Mouse (Mus musculus) MEL (cell line): ENCODE measurements around the gene Creg1. TPM values are rescaled to one million over a fixed set of nuclear protein-coding genes. Genes with fewer than 3 reads are reported as not detected.

Source experiments
- DNase-seq: peaks from one replicate; pipeline ENCODE4 v3.0.0; 2011; ENCODE audit warnings: low read depth, low spot score
- H3K27ac ChIP-seq: 2 replicates; pipeline ENCODE4 v1.5.1; 2012; ENCODE audit warnings: low read depth, mild to moderate bottlenecking, control low read depth, low read length, moderate library complexity; ENCODE audit not compliant: control insufficient read depth
- H3K27me3 ChIP-seq, 2 experiments: fragments of 150-350 bp in 1 of 2; sonication (generic) in 1 of 2; 2 replicates each; pipeline ENCODE4 v1.6.1; 2012; ENCODE audit warnings: low read length in 2 of 2, mild to moderate bottlenecking in 2 of 2, improper control_type of control experiment in 1 of 2, moderate library complexity in 1 of 2; ENCODE audit not compliant: insufficient read depth in 2 of 2, control insufficient read depth in 1 of 2
- H3K36me3 ChIP-seq, 2 experiments: 2 replicates each; pipeline ENCODE4 v1.6.1; 2012 to 2014; ENCODE audit warnings: low read length in 2 of 2, improper control_type of control experiment in 1 of 2, inconsistent platforms in 1 of 2, mild to moderate bottlenecking in 1 of 2; ENCODE audit not compliant: insufficient read depth in 2 of 2, control insufficient read depth in 1 of 2
- H3K4me1 ChIP-seq, 2 experiments: fragments of 150-350 bp in 1 of 2; sonication (generic) in 1 of 2; 2 replicates each; pipeline ENCODE4 v1.6.1; 2012; ENCODE audit warnings: low read length in 2 of 2, improper control_type of control experiment in 1 of 2, mild to moderate bottlenecking in 1 of 2; ENCODE audit not compliant: insufficient read depth in 2 of 2, control insufficient read depth in 1 of 2
- H3K4me3 ChIP-seq, 2 experiments: fragments of 150-350 bp in 1 of 2; sonication (generic) in 1 of 2; 2 replicates each; pipeline ENCODE4 v1.5.1; 2012; ENCODE audit warnings: low read depth in 2 of 2, low read length in 2 of 2, mild to moderate bottlenecking in 2 of 2, moderate library complexity in 2 of 2, control low read depth in 1 of 2, improper control_type of control experiment in 1 of 2; ENCODE audit not compliant: control insufficient read depth in 1 of 2, insufficient read depth in 1 of 2
- H3K79me2 ChIP-seq: 2 replicates; pipeline ENCODE4 v1.6.1; 2012; ENCODE audit warnings: mild to moderate bottlenecking, low read length, moderate library complexity; ENCODE audit not compliant: control insufficient read depth, poor library complexity, insufficient read depth
- H3K9ac ChIP-seq: 2 replicates; pipeline ENCODE4 v1.6.1; 2012; ENCODE audit warnings: low read depth, mild to moderate bottlenecking, control low read depth, low read length, moderate library complexity; ENCODE audit not compliant: control insufficient read depth, poor library complexity, severe bottlenecking
- H3K9me3 ChIP-seq: fragments of 150-350 bp; sonication (generic); replicated peaks from 2 replicates; pipeline ENCODE4 v1.6.1; 2012; ENCODE audit warnings: mild to moderate bottlenecking, low read length, improper control_type of control experiment, moderate library complexity; ENCODE audit not compliant: insufficient read depth
- BHLHE40 ChIP-seq: IDR thresholded peaks from 2 replicates; pipeline ENCODE4 v1.6.1; 2012; ENCODE audit warnings: low read depth, mild to moderate bottlenecking, inconsistent platforms, low read length, improper control_type of control experiment, borderline replicate concordance
- CHD2 ChIP-seq: IDR thresholded peaks from 2 replicates; pipeline ENCODE4 v1.6.1; 2011; ENCODE audit warnings: low read length, improper control_type of control experiment
- CTCF ChIP-seq, 3 experiments: IDR thresholded peaks in 2 of 3; conservative IDR thresholded peaks in 1 of 3; 2 replicates each; pipeline ENCODE4 v1.5.1; 2011 to 2012; ENCODE audit warnings: low read length in 3 of 3, low read depth in 2 of 3, mild to moderate bottlenecking in 2 of 3, improper control_type of control experiment in 1 of 3, inconsistent platforms in 1 of 3, mixed read lengths in 1 of 3, moderate library complexity in 1 of 3; ENCODE audit not compliant: control insufficient read depth in 1 of 3, insufficient read depth in 1 of 3, poor library complexity in 1 of 3, severe bottlenecking in 1 of 3
- E2F4 ChIP-seq: IDR thresholded peaks from 2 replicates; pipeline ENCODE4 v1.6.1; 2011; ENCODE audit warnings: low read depth, low read length, improper control_type of control experiment, borderline replicate concordance
- ELF1 ChIP-seq: IDR thresholded peaks from 2 replicates; pipeline ENCODE4 v1.6.1; 2014; ENCODE audit warnings: low read depth, mild to moderate bottlenecking, inconsistent platforms, low read length, improper control_type of control experiment, moderate library complexity
- EP300 ChIP-seq, 2 experiments: IDR thresholded peaks; 2 replicates each; pipeline ENCODE4 v1.6.1; 2011; ENCODE audit warnings: improper control_type of control experiment in 2 of 2, low read length in 2 of 2, low read depth in 1 of 2, mild to moderate bottlenecking in 1 of 2
- ETS1 ChIP-seq: IDR thresholded peaks from 2 replicates; pipeline ENCODE4 v1.6.1; 2012; ENCODE audit warnings: low read depth, mild to moderate bottlenecking, inconsistent platforms, low read length, improper control_type of control experiment, moderate library complexity
- GABPA ChIP-seq: IDR thresholded peaks from 2 replicates; pipeline ENCODE4 v1.6.1; 2012; ENCODE audit warnings: low read depth, mild to moderate bottlenecking, inconsistent platforms, low read length, improper control_type of control experiment, moderate library complexity
- JUND ChIP-seq: IDR thresholded peaks from 2 replicates; pipeline ENCODE4 v1.6.1; 2011; ENCODE audit warnings: low read depth, mild to moderate bottlenecking, improper control_type of control experiment, low read length
- MAFK ChIP-seq: IDR thresholded peaks from 2 replicates; pipeline ENCODE4 v1.6.1; 2011; ENCODE audit warnings: low read depth, mild to moderate bottlenecking, low read length, improper control_type of control experiment, borderline replicate concordance
- MAZ ChIP-seq: IDR thresholded peaks from 2 replicates; pipeline ENCODE4 v1.6.1; 2012; ENCODE audit warnings: low read depth, mild to moderate bottlenecking, inconsistent platforms, low read length, improper control_type of control experiment
- MEF2A ChIP-seq: IDR thresholded peaks from 2 replicates; pipeline ENCODE4 v1.6.1; 2014; ENCODE audit warnings: low read depth, mild to moderate bottlenecking, inconsistent platforms, low read length, improper control_type of control experiment; ENCODE audit not compliant: poor library complexity, insufficient replicate concordance, severe bottlenecking; ENCODE audit errors: extremely low read depth
- MYB ChIP-seq: IDR thresholded peaks from 2 replicates; pipeline ENCODE4 v1.6.1; 2011; ENCODE audit warnings: mild to moderate bottlenecking, low read depth, low read length, improper control_type of control experiment
- POLR2A ChIP-seq, 2 experiments: IDR thresholded peaks; 2 replicates each; pipeline ENCODE4 v1.6.1; 2011 to 2012; ENCODE audit warnings: low read length in 2 of 2, mild to moderate bottlenecking in 2 of 2, control low read depth in 1 of 2, improper control_type of control experiment in 1 of 2, low read depth in 1 of 2, moderate library complexity in 1 of 2; ENCODE audit not compliant: control insufficient read depth in 1 of 2, insufficient read depth in 1 of 2, poor library complexity in 1 of 2
- POLR2AphosphoS5 ChIP-seq: IDR thresholded peaks from 2 replicates; pipeline ENCODE4 v1.6.1; 2012; ENCODE audit warnings: low read depth, borderline replicate concordance, mild to moderate bottlenecking, inconsistent platforms, low read length, moderate library complexity, mixed read lengths
- RAD21 ChIP-seq: IDR thresholded peaks from 2 replicates; pipeline ENCODE4 v1.6.1; 2011; ENCODE audit warnings: mild to moderate bottlenecking, low read depth, low read length, improper control_type of control experiment
- RCOR1 ChIP-seq: IDR thresholded peaks from 2 replicates; pipeline ENCODE4 v1.6.1; 2012; ENCODE audit warnings: low read depth, mild to moderate bottlenecking, inconsistent platforms, low read length, improper control_type of control experiment
- SIN3A ChIP-seq: IDR thresholded peaks from 2 replicates; pipeline ENCODE4 v1.6.1; 2012; ENCODE audit warnings: low read length, improper control_type of control experiment, inconsistent platforms
- SMC3 ChIP-seq: IDR thresholded peaks from 2 replicates; pipeline ENCODE4 v1.6.1; 2011; ENCODE audit warnings: low read depth, low read length, improper control_type of control experiment
- TAL1 ChIP-seq: IDR thresholded peaks from 2 replicates; pipeline ENCODE4 v1.6.1; 2012; ENCODE audit warnings: mild to moderate bottlenecking, inconsistent platforms, low read length, moderate library complexity, mixed read lengths
- USF1 ChIP-seq: IDR thresholded peaks from 2 replicates; pipeline ENCODE4 v1.6.1; 2014; ENCODE audit warnings: low read depth, mild to moderate bottlenecking, inconsistent platforms, low read length, improper control_type of control experiment, moderate library complexity
- ZC3H11A ChIP-seq: IDR thresholded peaks from 2 replicates; pipeline ENCODE4 v1.6.1; 2012; ENCODE audit warnings: low read depth, mild to moderate bottlenecking, inconsistent platforms, low read length, improper control_type of control experiment
- ZMIZ1 ChIP-seq: IDR thresholded peaks from 2 replicates; pipeline ENCODE4 v1.6.1; 2012; ENCODE audit warnings: low read depth, mild to moderate bottlenecking, inconsistent platforms, low read length, improper control_type of control experiment, moderate library complexity
- polyA plus RNA-seq, 2 experiments: library from polyadenylated mRNA; stranded (reverse) in 1 of 2; unstranded in 1 of 2; fragments of >175 nt in 1 of 2; fragments of >200 nt in 1 of 2; gene quantifications; 2 replicates each; pipeline versions ENCODE4 v1.2.1 to v1.2.4; 2012; ENCODE audit warnings: low replicate concordance in 2 of 2, low read depth in 1 of 2; ENCODE audit not compliant: insufficient read length in 2 of 2, insufficient read depth in 1 of 2, missing spikeins in 1 of 2
- total RNA-seq: library from RNA; depleted of rRNA; stranded (reverse); fragments of 300-350 nt; gene quantifications from 2 replicates; pipeline ENCODE4 v1.2.3, GENCODE M21; 2012

The Creg1 gene
- total and polyA plus RNA-seq, 3 experiments, result 83.6 to 184 TPM; not detected in 1

DNA sequence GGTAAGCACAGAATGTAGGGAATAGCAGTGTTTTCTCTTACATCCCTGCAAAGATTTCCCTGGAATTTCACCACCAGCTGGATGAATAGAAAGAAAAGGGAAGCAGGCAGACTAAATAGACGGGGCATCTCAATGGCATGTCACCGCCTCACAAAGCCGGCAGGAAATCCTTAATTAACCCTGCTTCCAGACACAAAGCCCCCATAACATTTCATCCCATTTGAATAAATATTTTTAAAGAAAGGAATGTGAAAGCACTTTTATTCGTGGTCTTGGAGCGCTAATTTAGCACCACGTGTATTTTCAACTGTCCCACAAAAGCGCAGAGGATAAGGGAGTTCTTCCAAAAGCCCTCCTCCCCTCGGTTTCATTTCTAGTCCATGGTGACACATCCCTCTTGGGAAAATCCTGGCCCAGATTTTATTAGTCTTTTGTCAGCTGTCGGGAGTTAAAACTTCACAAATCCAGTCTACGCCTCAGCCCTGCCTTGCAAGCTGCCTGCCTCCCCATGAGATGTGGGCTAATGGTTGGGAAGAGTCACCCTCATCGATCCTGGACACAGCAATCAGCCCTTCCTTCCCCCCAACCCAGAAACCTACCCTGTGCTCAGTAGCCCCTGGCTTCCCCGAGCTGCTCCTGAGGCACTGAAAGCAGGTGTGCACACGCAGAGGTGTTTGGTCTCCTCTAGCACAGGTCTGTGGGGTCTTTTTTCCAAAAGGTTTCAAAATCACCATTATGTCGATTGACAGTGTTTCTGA is 51.2 kb downstream of the Creg1 start:
- TF ChIP-seq RAD21, result no peak
- no peak for TF ChIP-seq MAZ
- TF ChIP-seq POLR2A (IDR thresholded peaks at IDR 0.05; ENCODE audit: control insufficient read depth in 1 of 2, insufficient read depth in 1 of 2, low read depth in 1 of 2, low read length in 2 of 2, poor library complexity in 1 of 2), result no peak
- no peak for TF ChIP-seq ETS1
- no peak for TF ChIP-seq TAL1
- no peak for TF ChIP-seq SMC3
- TF ChIP-seq SIN3A, result no peak
- TF ChIP-seq EP300 (IDR thresholded peaks at IDR 0.05; ENCODE audit: low read depth in 1 of 2, low read length in 2 of 2), result no peak
- TF ChIP-seq USF1, result no peak
- no peak for TF ChIP-seq ELF1
- no peak for TF ChIP-seq BHLHE40
- TF ChIP-seq MYB, result no peak
- Histone ChIP-seq H3K79me2 (no peaks in the 10 kb centered on the region), H3K27ac (no peak overlapping the region), H3K36me3 (peaks cover 0 to 11% of the 10 kb centered on the region in 2 experiments; a peak in 2 of 4 replicates), H3K9me3 (no peaks in the 10 kb centered on the region), H3K4me1 (peaks cover 0 to 20% of the 10 kb centered on the region in 2 experiments; a peak in 2 of 4 replicates), H3K9ac (no peak overlapping the region), H3K4me3 (no peak overlapping the region), H3K27me3 (no peaks in the 10 kb centered on the region)
- DNase-seq, result no peak

DNA sequence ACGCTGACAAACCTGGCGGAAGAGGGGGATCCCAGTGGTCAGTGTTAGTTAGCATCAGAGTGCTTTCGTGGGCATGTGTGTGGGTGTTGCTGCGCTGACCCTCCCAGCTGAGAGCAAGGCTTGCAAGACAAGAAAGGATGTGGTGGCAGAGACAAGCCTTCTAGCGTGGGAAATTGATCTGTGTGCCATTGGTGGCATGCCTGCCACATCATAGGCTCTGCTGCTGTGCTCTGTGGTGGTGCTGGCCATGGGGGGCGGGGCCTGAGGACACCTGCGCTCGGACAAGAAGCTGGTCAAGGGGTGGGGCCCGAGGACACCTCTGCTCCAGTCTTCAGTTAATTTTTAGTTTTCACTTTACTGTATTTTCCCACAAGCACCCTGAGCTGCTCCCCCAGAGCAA is 52.8 kb downstream of the Creg1 start:
- H3K9me3 ChIP-seq, result no peaks in the 10 kb centered on the region
- H3K9ac ChIP-seq, result no peak overlapping the region
- H3K4me1 ChIP-seq, result peaks cover 0 to 12% of the 10 kb centered on the region in 2 experiments; a peak in 2 of 4 replicates
- H3K27me3 ChIP-seq, result no peaks in the 10 kb centered on the region
- no peak for DNase-seq
- TF ChIP-seq POLR2AphosphoS5 (no peak), ZC3H11A (no peak), E2F4 (no peak), CHD2 (no peak), ETS1 (no peak), CTCF (IDR thresholded peaks at IDR 0.05 in 2 of 3, conservative IDR thresholded peaks at IDR 0.05 in 1 of 3; ENCODE audit: control insufficient read depth in 1 of 3, insufficient read depth in 1 of 3, low read depth in 2 of 3, low read length in 3 of 3, poor library complexity in 1 of 3, severe bottlenecking in 1 of 3) (no peak), EP300 (IDR thresholded peaks at IDR 0.05; ENCODE audit: low read depth in 1 of 2, low read length in 2 of 2) (no peak), MAFK (no peak), JUND (no peak), MEF2A (no peak), GABPA (no peak), RCOR1 (no peak), ZMIZ1 (no peak), MYB (no peak)
- no peak overlapping the region for H3K4me3 ChIP-seq
- peaks cover 0 to 2% of the 10 kb centered on the region in 2 experiments; a peak in 2 of 4 replicates for H3K36me3 ChIP-seq
- no peaks in the 10 kb centered on the region for H3K79me2 ChIP-seq
- H3K27ac ChIP-seq, result no peak overlapping the region
